Mouse (Mus musculus): ENCODE results near the gene Sgpp2.

- TF ChIP-seq CTCF (IDR thresholded peaks at IDR 0.05; ENCODE audit: control insufficient read depth, insufficient read depth, insufficient read length) (no peak), MAX (IDR thresholded peaks at IDR 0.05) (no peak), MYOG (IDR thresholded peaks at IDR 0.05; ENCODE audit: control insufficient read depth, extremely low read depth, insufficient read length) (no peak), MYOD1 (IDR thresholded peaks at IDR 0.05; ENCODE audit: control insufficient read depth, insufficient read length, low read depth) (no peak), USF1 (IDR thresholded peaks at IDR 0.05; ENCODE audit: low read depth) (no peak), CEBPB (IDR thresholded peaks at IDR 0.05; ENCODE audit: low read depth) (no peak), FOSL1 (IDR thresholded peaks at IDR 0.05; ENCODE audit: insufficient read depth, low read length, poor library complexity, severe bottlenecking) (no peak)
These were observed 78.7 kb downstream of the Sgpp2 start for GRCm38 (mm10) chr1:78388848-78389247.

Data from C2C12 (cell line).